Mouse (Mus musculus) Muller cell, postnatal 12 days (primary cell): Measurements from ENCODE around the gene Rhbdd2.
"Not testable (repeated sequence)": the region's sequence is repeated elsewhere in the genome, so short reads cannot be mapped to it uniquely, and the experiment has no call there.

Source experiments
- DNase-seq: peaks from one replicate; pipeline ENCODE4 v3.0.0-alpha.2; 2015; ENCODE audit errors: inconsistent ontology term

Gene Rhbdd2

GRCm38 (mm10) chr5:135632117-135632796, at the start of gene Rhbdd2:
TSS of gene Rhbdd2 (plus strand) at chr5:135632618.
- peak; percentile 100 for DNase-seq

DNA sequence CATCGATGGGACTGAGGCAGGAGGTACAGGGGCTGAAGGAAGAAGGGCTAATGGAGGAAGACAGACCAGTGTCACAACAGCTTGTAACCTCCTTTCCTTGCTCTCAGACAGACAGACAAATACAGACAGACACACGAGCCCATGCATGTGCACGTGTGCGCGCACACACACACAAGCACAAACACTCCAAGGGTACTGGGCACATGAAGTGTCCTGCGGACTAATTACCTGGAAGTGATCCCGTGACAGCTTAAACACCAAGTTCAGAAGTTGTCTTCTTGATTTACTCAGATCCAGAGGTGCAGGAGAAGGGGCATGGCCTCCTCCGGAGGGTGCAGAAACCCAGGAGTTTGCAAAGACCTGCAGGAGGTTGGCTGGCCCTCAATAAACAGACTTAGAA, 46.7 kb upstream of the Rhbdd2 start:
- no peak for DNase-seq

DNA sequence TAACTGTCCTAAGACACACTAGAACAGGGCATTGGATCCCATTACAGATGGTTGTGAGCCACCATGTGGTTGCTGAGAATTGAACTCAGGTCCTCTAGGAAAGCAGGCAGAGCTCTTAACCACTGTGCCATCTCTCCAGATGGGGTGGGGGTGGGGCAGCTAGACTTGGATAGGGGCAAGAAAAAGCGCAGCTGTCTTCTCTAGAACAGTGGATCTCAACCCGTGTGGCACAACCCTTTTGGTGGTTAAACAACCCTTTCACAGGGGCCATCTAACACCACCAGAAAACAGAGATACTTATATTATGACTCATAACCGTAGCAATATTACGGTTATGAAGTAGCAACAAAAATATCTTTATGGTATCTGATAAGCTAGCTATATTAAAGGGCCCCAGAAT, 44.7 kb upstream of the Rhbdd2 start:
- no peak for DNase-seq

- no peak for DNase-seq
Measured at GRCm38 (mm10) chr5:135589996-135590784, 42.2 kb upstream of the Rhbdd2 start.

DNA sequence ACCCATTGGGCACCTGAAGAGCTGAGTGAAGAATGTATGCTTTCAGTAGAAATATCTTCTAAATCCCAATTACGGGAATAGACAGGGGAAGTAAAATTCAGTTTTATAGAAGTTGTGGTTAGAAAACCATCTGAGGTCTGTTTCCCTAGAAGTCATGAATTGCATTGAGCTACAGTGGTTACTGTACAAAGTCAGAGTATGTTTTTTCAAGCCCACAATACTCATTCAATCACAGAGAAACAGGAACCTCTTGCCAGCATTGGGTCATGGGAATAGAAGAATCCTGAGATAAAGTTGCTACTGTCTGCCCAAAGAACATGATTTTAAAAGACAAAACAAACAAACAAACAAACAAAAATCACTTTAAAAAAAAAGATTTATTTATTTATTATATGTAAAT, 27.8 kb upstream of the Rhbdd2 start:
- DNase-seq: not testable (repeated sequence)

DNA sequence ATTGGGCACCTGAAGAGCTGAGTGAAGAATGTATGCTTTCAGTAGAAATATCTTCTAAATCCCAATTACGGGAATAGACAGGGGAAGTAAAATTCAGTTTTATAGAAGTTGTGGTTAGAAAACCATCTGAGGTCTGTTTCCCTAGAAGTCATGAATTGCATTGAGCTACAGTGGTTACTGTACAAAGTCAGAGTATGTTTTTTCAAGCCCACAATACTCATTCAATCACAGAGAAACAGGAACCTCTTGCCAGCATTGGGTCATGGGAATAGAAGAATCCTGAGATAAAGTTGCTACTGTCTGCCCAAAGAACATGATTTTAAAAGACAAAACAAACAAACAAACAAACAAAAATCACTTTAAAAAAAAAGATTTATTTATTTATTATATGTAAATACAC, 25.7 kb upstream of the Rhbdd2 start:
- DNase-seq: not testable (repeated sequence)

DNA sequence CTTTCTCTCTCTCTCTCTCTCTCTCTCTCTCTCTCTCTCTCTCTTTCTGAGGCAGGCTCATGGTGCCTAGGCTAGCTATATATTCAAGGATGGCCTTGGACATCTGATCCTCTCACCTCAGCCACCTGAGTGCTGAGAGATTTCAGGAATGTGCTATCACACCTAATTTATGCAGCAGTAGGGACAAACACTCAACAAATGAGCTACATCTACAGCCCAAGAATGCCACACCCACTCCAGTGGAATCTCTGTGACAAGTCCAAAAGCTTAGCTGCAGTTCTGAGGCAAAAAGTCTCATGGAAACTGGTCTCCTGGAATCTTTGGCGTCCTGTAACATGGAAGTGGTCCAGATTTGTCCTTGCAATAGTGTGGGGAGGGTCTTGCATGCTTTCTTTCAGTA, 24.8 kb upstream of the Rhbdd2 start:
- no peak for DNase-seq

DNA sequence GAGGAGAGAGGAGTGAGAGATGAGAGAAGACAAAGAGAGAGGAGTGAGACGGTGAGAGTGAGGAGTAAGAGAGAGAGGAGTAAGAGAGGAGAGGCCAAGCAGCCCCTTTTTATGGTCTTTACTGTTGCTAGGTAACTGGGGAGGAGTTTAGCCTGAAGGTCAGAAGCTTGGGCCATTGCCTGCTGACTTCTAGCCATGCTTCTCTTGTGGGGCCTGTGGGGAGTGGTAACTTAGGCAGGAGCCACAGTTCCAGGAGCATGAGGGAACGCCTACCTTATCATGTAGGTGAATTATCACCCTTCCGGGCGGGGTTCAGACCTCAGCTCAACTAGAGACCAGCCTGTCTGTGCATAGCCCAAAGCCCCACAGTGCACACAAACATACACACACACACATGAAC, 22.6 kb upstream of the Rhbdd2 start:
- no peak for DNase-seq

- not testable (repeated sequence) for DNase-seq
Measured at GRCm38 (mm10) chr5:135619741-135620140, 12.7 kb upstream of the Rhbdd2 start.

DNA sequence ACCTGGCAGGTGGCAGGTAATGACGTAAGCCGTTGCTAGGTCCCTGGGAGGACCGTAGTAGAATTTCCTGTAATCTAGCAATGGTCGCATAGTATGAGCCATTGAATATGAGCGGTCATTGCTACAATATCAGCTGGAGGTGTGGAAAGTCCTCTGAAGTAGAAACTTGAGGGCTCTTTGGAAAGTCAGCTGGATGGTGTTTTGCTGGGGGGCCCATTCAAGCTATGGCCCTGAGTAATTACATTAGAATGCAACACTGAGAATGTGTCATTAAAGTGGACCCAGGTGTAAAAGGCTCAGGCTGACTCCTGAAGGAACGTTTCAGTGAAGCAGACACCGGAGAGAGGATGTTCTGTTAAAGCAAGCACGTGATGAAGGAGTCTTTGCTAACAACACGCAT, 11.9 kb upstream of the Rhbdd2 start:
- DNase-seq: no peak

- no peak for DNase-seq
Measured at GRCm38 (mm10) chr5:135621725-135622124, 10.7 kb upstream of the Rhbdd2 start.

DNA sequence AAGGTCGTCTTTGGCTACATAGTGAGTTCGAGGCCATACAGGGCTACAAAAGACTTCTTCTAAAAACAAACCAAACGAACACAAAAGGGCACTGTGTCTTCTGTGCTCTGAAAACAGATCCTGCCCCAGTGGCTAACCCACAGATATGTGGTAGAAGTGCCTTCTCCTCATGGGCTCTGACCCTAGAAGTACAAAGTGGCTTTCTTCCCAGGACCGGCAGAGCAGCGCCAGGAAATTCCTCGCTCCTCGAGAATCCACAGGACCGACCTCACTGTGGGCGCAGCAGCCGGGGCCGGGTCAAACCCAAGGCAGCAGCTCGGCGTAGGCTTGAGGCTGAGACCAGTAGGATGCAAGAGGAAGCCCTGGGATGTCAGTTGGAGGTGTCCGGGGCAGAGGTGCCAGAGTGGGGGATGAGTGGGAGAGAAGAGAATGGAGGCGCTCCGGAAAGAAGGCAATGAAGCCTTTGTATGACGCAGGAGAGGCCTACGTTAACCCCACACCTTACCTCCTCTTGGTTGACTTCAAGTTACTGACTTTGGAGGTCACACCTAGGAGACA, 9.3 kb upstream of the Rhbdd2 start:
- DNase-seq: peak; percentile 39

DNA sequence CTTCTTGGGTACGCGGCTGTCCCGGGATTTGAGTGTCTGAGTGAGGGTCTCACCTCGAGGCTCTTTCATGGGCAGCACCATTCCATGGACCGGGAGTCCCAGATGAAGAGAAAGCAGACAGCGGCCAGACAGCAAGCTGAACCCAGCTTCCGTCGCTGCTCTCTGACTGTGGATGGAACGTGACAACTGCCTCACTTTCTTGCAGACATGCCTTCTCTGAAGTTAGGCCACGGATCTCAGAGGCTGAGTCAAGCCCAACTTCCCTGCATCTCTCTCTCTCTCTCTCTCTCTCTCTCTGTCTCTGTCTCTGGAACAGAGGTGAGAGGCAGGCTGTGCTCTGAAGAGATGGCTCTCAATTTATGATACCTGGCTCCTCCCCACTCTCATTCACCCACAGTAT, 3.5 kb upstream of the Rhbdd2 start:
- no peak for DNase-seq

- DNase-seq: no peak
Measured at GRCm38 (mm10) chr5:135629401-135629800, 3.0 kb upstream of the Rhbdd2 start.

DNA sequence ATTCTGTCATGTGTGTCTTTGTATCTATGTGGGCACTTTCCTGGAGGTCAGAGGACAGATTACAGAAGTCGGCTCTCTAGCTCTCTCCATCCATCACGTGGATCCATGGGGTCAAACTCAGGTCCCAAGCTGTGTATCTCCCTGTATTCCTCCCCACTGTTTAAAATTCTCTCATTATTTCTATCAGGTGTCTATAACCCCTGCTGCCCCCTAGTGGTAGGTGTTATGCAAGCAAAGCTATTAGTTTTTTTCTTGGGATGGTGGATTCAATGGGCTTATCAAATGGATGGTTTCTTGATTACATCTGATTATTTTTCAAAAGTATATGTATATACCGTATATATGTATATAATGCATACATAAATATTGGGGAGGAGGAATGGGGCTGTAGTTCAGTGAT, 1.8 kb upstream of the Rhbdd2 start:
- no peak for DNase-seq

DNA sequence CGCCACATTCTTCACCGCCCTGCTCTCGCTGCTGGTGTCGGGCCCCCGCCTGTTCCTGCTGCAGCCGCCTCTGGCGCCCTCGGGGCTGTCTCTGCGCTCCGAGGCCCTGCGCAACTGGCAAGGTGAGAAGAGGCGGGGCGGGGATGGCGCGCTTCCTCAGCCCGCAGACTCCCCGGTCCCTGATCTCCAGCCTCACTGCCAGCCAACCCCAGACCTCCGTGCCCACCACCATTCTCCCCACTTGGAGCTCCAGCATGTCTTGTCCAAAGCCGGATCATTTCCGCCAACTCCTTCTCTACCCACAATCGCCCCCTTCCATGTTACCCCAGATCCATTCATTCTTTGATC, 353 bp downstream of the Rhbdd2 start:
- no peak for DNase-seq

- DNase-seq: no peak
Measured at GRCm38 (mm10) chr5:135639760-135640458, 7.5 kb downstream of the Rhbdd2 start.

DNA sequence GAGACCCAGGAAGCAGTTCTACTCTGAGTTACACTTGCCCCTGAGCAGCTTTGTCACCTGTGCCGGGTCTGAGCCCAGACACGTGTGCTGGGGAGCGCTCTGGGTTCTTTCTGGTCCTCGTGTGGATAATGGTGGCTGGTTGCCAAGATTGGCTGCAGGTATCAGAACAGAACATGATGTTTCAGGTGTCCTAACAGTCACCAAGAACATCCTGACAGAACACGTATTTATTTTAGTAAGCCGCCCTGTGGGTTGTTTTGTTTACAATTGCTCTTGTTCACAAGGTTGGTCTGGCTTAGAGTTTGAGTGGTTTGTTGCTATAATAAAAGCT, 8.0 kb downstream of the Rhbdd2 start:
- no peak for DNase-seq

DNA sequence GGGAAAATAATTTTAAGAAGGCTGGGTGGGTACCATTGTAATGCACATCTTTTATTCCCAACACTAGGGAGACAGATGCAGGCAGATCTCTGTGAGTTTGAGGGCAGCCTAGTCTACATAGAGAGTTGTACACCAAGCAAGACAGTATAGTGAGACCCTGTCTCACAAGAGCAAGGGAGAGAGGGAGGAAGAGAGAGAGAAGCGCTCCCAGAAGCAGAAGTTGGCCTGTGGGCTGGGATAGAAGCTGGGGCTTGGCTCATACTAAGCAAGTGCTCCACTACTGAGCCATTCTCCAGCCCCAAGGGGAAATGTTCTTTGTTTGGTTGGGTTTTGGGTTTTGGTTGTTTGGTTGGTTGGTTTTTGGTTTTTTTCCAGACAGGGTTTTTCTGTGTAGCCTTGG, 8.6 kb downstream of the Rhbdd2 start:
- no peak for DNase-seq

- no peak for DNase-seq
Measured at GRCm38 (mm10) chr5:135642686-135643551, 10.5 kb downstream of the Rhbdd2 start.

DNA sequence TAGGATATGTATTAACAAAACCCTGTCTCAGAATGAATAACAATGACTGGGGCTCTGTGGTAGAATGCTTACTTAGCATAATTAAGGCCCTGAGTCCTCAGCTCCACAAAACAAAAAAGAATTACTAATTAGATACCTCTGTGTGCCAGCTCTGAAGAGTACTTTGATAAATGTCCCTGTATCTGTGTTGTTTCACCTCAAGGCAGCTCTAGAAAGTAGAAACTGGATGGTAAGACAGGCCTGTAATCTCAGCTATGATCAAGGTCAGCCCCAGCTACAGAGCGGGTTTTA, 11.1 kb downstream of the Rhbdd2 start:
- no peak for DNase-seq

GRCm38 (mm10) chr5:135643869-135644268, 11.5 kb downstream of the Rhbdd2 start:
- no peak for DNase-seq
